Mouse (Mus musculus) liver, postnatal 0 days (tissue): Measurements from ENCODE around the gene Adra2c. TPM values are rescaled to one million over a fixed set of nuclear protein-coding genes. Genes with fewer than 3 reads are reported as not detected.

Experiments used
- ATAC-seq: fragments of 200-750 bp; cut with Nextera tagmentation; 2 replicates; pipeline ENCODE4 v1.8.0; 2017; ENCODE audit warnings: mild to moderate bottlenecking, moderate library complexity
- DNase-seq: peaks from one replicate; pipeline ENCODE4 v3.0.0-alpha.2; 2016
- H3K27ac ChIP-seq: fragments of 300-500 bp; sonication (generic); 2 replicates; pipeline ENCODE4 v1.5.1; 2014; ENCODE audit warnings: antibody characterized with exemption, moderate library complexity, mild to moderate bottlenecking, low read depth
- H3K27me3 ChIP-seq: fragments of 300-500 bp; sonication (generic); 2 replicates; pipeline ENCODE4 v1.6.1; 2014; ENCODE audit warnings: low read length, control low read depth, mixed read lengths; ENCODE audit not compliant: insufficient read depth
- H3K36me3 ChIP-seq: fragments of 300-500 bp; sonication (generic); replicated peaks from 2 replicates; pipeline ENCODE4 v1.6.1; 2014; ENCODE audit warnings: mild to moderate bottlenecking, control low read depth, low read length, moderate library complexity, mixed read lengths; ENCODE audit not compliant: insufficient read depth
- H3K4me1 ChIP-seq: fragments of 300-500 bp; sonication (generic); 2 replicates; pipeline ENCODE4 v1.6.1; 2014; ENCODE audit warnings: antibody characterized with exemption, mild to moderate bottlenecking, control low read depth; ENCODE audit not compliant: insufficient read depth
- H3K4me2 ChIP-seq: fragments of 300-500 bp; sonication (generic); 2 replicates; pipeline ENCODE4 v1.6.1; 2014; ENCODE audit warnings: low read depth, mild to moderate bottlenecking, low read length, moderate library complexity, mixed read lengths
- H3K4me3 ChIP-seq: fragments of 300-500 bp; sonication (generic); 2 replicates; pipeline ENCODE4 v1.5.1; 2014; ENCODE audit warnings: low read depth, low read length
- H3K9ac ChIP-seq: fragments of 300-500 bp; sonication (generic); replicated peaks from 2 replicates; pipeline ENCODE4 v1.6.1; 2014; ENCODE audit warnings: mild to moderate bottlenecking, moderate library complexity
- H3K9me3 ChIP-seq: fragments of 300-500 bp; sonication (generic); 2 replicates; pipeline ENCODE4 v1.6.1; 2016; ENCODE audit warnings: mild to moderate bottlenecking, control low read depth, low read length, mixed read lengths
- CTCF ChIP-seq: sonication (generic); IDR thresholded peaks from 2 replicates; pipeline ENCODE4 v1.5.1; 2016; ENCODE audit warnings: antibody characterized with exemption, low read depth
- EP300 ChIP-seq: IDR thresholded peaks from 2 replicates; pipeline ENCODE4 v1.6.1; 2016; ENCODE audit warnings: antibody characterized with exemption, low read depth, mild to moderate bottlenecking
- WGBS: fragments of 180-500 bp; shearing (Covaris S2); extraction: QIAGEN DNeasy Blood & Tissue Kit; methylation state at CpG from one replicate; pipeline ENCODE4 v1.1.7; 2014; ENCODE audit not compliant: insufficient replicate concordance; 5-methylcytosine and 5-hydroxymethylcytosine counted together
- polyA plus RNA-seq: library from polyadenylated mRNA; unstranded; fragments of >200 nt; fragmentation: Nextera tagmentation; extraction: Ambion mirVana; gene quantifications from 2 replicates; pipeline ENCODE4 v1.2.1, GENCODE M21; 2015

Adra2c gene
- polyA plus RNA-seq, 1 experiment from 2014 or later, result not detected

DNA sequence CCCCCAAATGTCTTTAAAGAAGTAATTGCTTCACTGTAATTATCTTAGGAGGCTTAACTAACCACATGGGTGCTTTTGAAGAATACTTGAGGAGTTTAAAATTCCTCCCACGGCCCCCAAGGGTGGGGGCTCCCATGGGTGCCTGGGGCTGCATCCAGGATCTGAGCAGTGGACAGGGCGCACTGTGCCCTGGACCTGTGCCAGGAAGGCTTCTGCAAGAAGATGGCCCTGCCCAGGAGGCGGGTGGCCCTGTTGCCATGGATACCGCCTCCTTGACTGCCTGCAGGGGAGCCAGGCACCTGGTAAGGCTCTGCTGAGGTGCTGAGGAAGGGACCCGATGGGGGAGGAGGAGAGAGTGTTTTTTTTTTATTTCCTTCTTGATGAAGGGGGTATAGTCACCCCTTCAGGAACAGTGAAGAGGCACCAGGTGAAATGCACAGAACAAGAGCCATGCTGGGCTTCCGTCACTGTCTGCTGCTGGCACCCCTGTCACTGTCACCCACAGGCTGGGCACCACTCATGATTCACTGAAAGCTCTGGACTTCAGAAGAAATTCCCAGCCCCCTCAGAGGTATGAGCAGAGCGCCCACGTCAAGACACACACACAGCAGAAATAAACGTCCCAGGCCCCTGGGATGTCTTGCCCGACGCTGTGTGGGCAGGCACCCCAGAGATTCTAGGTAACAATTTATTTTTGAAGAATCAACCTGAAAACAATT is 32.4 kb upstream of the Adra2c start:
- Histone ChIP-seq H3K9me3 (peaks cover 5% of the 10 kb centered on the region; the same call in 1 of the 2 replicates), H3K9ac (no peak overlapping the region), H3K36me3 (no peaks in the 10 kb centered on the region), H3K4me1 (no peaks in the 10 kb centered on the region), H3K4me2 (no peak overlapping the region), H3K27ac (no peak overlapping the region), H3K27me3 (no peaks in the 10 kb centered on the region), H3K4me3 (no peak overlapping the region)
- TF ChIP-seq EP300 (no peak), CTCF (no peak)
- 52% methylated on average over 11 of the region's 11 CpGs for WGBS
- ATAC-seq (no peak), DNase-seq (no peak)

DNA sequence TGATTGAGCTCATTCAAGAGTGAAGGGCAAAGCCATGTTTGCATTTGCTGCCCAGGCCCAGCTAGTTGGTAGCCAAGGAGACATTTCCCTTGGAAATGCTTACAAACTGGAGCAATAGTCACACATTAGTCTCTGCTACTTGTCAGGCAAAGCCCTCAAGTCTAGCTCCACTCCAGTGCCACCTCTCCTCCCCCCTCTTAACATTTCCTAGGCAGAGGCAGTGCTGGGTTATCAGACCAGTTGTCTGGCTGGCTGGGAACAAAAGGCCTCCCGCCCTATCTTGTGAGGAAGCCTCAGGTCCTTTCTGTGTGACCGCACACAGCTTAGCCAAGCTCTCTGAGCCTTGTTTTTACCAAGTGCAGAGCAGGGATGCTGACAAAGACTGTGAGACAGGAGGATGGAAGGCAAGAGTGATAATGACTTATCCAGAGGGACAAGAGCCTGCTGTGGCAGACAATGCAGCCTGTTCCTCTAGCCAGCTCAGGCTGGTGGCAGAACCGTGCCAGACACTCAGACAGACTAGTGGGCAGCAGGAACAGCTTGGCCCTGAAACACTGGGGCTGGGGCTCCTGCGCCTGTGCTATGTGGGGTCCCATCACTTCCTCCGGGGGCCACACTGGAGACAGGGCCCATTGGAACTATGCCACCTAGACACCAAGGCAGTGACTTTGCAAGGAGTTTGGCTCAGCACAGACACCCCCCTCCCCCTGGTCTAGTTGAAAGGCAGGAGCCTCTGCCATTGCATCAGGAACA is 23.0 kb upstream of the Adra2c start:
- ATAC-seq (no peak), DNase-seq (no peak)
- WGBS, result 49% methylated on average over 5 of the region's 5 CpGs
- TF ChIP-seq CTCF (no peak), EP300 (no peak)
- Histone ChIP-seq H3K4me3 (no peak overlapping the region), H3K4me1 (no peaks in the 10 kb centered on the region), H3K4me2 (no peak overlapping the region), H3K9me3 (no peaks in the 10 kb centered on the region), H3K27ac (no peak overlapping the region), H3K36me3 (no peaks in the 10 kb centered on the region), H3K9ac (no peak overlapping the region), H3K27me3 (no peaks in the 10 kb centered on the region)

DNA sequence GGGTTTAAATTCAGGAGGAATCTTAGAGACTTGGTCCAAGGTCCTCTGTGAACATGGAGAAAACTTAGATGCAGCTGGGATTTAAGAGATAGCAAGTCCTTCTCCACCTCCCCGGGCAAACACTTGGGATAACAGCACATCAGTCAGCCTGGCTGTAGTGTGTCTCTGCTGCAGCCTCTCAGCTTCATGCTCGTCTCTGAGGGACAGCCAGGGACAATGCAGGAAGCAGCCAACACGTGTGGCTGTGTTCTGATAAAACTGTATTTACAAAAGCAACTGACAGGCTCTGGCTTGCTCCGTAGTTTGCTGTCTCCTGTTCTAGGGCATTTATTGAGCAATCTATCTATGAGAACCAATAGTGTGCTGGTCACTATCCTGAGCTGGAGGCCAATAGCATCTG is 14.4 kb upstream of the Adra2c start:
- 15% methylated on average over 4 of the region's 4 CpGs for WGBS
- H3K4me3 ChIP-seq, result no peak overlapping the region
- no peak for ATAC-seq

DNA sequence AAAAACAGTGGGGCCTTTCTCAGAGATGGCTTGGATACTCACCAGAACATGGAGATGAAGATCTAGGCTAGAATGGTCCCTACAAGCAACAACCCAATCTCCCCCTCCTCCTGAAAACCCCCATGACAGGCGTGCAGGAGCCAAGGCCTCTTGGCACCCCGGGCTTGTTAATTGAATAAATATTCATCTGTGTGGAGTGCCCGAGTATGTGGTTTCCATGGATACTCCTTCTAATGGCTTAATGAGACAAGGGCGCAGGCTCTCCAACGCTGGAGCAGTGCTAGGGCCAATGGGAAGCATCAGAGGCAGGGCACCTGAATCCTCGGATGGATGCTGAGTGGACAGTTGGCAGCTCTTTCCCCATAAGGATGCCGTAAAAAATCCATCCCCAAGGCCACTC is 10.6 kb upstream of the Adra2c start:
- ATAC-seq, result no peak

More for the DNA sequence above, 14.4 kb upstream of the Adra2c start:
- no peak for DNase-seq
- no peak overlapping the region for H3K4me2 ChIP-seq
- no peak for TF ChIP-seq CTCF
- no peak for TF ChIP-seq EP300
- no peaks in the 10 kb centered on the region for H3K36me3 ChIP-seq
- H3K9me3 ChIP-seq, result no peaks in the 10 kb centered on the region
- H3K4me1 ChIP-seq, result no peaks in the 10 kb centered on the region
- H3K27ac ChIP-seq, result no peak overlapping the region
- H3K27me3 ChIP-seq, result no peaks in the 10 kb centered on the region
- no peak overlapping the region for H3K9ac ChIP-seq

DNA sequence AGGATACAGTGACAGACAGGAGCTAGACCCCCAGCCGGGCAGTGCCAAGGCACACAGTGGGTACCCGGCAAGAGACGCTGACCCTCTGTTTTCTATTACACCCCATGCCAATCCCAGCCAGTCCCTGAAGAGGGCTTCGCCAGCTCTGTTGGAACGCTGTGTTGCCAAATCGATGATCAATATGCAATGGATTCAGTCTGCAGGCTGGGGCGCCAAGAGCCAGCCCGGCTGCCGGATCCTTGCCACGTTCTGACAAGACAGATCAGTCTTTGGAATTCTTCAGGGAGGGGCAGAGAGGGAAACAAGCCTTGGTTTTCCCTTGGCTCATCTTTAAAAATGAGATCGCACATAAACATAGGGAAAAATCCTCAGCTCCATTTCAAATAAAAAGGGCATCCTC is 2.8 kb upstream of the Adra2c start:
- no peaks in the 10 kb centered on the region for H3K36me3 ChIP-seq
- H3K9me3 ChIP-seq, result no peaks in the 10 kb centered on the region
- no peak overlapping the region for H3K4me3 ChIP-seq
- 70% methylated on average over 11 of the region's 11 CpGs for WGBS
- no peak for ATAC-seq
- H3K27ac ChIP-seq, result no peak overlapping the region
- no peak overlapping the region for H3K4me2 ChIP-seq
- no peak for TF ChIP-seq CTCF
- no peak for TF ChIP-seq EP300
- H3K9ac ChIP-seq, result no peak overlapping the region
- DNase-seq, result no peak
- peaks cover 36% of the 10 kb centered on the region for H3K27me3 ChIP-seq
- H3K4me1 ChIP-seq, result no peaks in the 10 kb centered on the region

More for the DNA sequence above, 10.6 kb upstream of the Adra2c start:
- DNase-seq, result no peak
- no peak overlapping the region for H3K27ac ChIP-seq
- WGBS, result 66% methylated on average over 7 of the region's 7 CpGs
- H3K9me3 ChIP-seq, result no peaks in the 10 kb centered on the region
- no peaks in the 10 kb centered on the region for H3K4me1 ChIP-seq
- H3K9ac ChIP-seq, result no peak overlapping the region
- H3K27me3 ChIP-seq, result no peaks in the 10 kb centered on the region
- TF ChIP-seq EP300 (no peak), CTCF (no peak)
- no peaks in the 10 kb centered on the region for H3K36me3 ChIP-seq
- no peak overlapping the region for H3K4me3 ChIP-seq
- no peak overlapping the region for H3K4me2 ChIP-seq
